ENCODE assay signal across 13 mouse cellular contexts in the genomic region with DNA sequence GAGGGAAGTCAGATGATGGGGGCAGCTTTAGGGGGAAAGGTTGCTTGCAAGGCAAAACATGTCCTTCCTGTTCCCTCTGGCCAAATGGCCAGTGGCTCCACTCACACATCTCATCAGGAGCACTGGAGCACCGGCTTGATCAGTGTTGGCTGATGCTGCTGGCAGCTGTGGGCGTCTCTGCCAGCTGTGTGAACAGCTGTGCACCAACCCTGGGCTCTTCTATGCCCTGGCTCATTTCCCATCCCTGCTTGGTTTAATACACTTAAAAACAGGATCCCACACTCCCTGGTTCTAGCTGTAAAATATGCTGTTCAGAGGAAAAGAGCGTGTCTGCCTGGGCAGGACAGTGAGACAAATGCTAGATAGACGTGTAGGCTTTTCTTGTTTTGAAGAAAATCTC.
DNase-seq lines count a peak whose midpoint lies in the region; ATAC-seq lines count a peak whose summit lies in the region.
"Had no signal": no experiment of that assay in that cellular context is flagged by ENCODE, and none has a peak within 500 bp of the region (broad histone marks: within the 10 kb centered on the region; RNA-seq: fewer than 3 reads in every experiment).

No protein-coding gene starts in this region.

- intact Hi-C loops in heart, postnatal 25 days (cut with DNase I) = no loop called here

- no peaks in the 10 kb centered on the region for H3K27me3 ChIP-seq in kidney, embryonic 16.5 days (ENCODE audit: insufficient read depth, low read length)
- H3K27me3 ChIP-seq in neural tube, embryonic 13.5 days = no peaks in the 10 kb centered on the region
- no peaks in the 10 kb centered on the region for H3K27me3 ChIP-seq in lung, embryonic 16.5 days (ENCODE audit: control insufficient read depth, insufficient read depth, low read depth, low read length)
- H3K27me3 ChIP-seq: embryonic facial prominence, embryonic 12.5 days had no signal

- H3K4me2 ChIP-seq in kidney, embryonic 16.5 days (replicated peaks; ENCODE audit: low read depth, low read length) = no peak overlapping the region
- H3K4me2 ChIP-seq in neural tube, embryonic 13.5 days = no peak overlapping the region
- no peak overlapping the region for H3K4me2 ChIP-seq in lung, embryonic 16.5 days (ENCODE audit: low read depth, low read length)
- H3K4me2 ChIP-seq: embryonic facial prominence, embryonic 12.5 days had no signal

- H3K27ac ChIP-seq in kidney, embryonic 16.5 days (ENCODE audit: low read length) = no peak overlapping the region
- H3K27ac ChIP-seq in neural tube, embryonic 13.5 days (replicated peaks) = peak overlapping the region; percentile 68
- H3K27ac ChIP-seq in lung, embryonic 16.5 days (ENCODE audit: low read length) = no peak overlapping the region
- H3K27ac ChIP-seq: embryonic facial prominence, embryonic 12.5 days had no signal

- no peak overlapping the region for H3K9ac ChIP-seq in kidney, embryonic 16.5 days (replicated peaks; ENCODE audit: low read length)
- no peak overlapping the region for H3K9ac ChIP-seq in neural tube, embryonic 13.5 days
- H3K9ac ChIP-seq in lung, embryonic 16.5 days (ENCODE audit: low read length) = no peak overlapping the region
- H3K9ac ChIP-seq: embryonic facial prominence, embryonic 12.5 days had no signal

- no peaks in the 10 kb centered on the region for H3K9me3 ChIP-seq in kidney, embryonic 16.5 days (ENCODE audit: low read length)
- H3K9me3 ChIP-seq in neural tube, embryonic 13.5 days = no peaks in the 10 kb centered on the region
- H3K9me3 ChIP-seq in lung, embryonic 16.5 days (ENCODE audit: control insufficient read depth, low read length) = no peaks in the 10 kb centered on the region
- H3K9me3 ChIP-seq: embryonic facial prominence, embryonic 12.5 days had no signal

- H3K36me3 ChIP-seq in kidney, embryonic 16.5 days (ENCODE audit: insufficient read depth, low read length) = no peaks in the 10 kb centered on the region
- no peaks in the 10 kb centered on the region for H3K36me3 ChIP-seq in neural tube, embryonic 13.5 days
- no peaks in the 10 kb centered on the region for H3K36me3 ChIP-seq in lung, embryonic 16.5 days (ENCODE audit: control insufficient read depth, insufficient read depth, low read length)
- H3K36me3 ChIP-seq: embryonic facial prominence, embryonic 12.5 days had no signal

- WGBS in kidney, embryonic 16.5 days = 45% methylated on average over 4 of the region's 4 CpGs
- 45% methylated on average over 4 of the region's 4 CpGs for WGBS in neural tube, embryonic 13.5 days
- 40% methylated on average over 4 of the region's 4 CpGs for WGBS in lung, embryonic 16.5 days

- H3K4me3 ChIP-seq in kidney, embryonic 16.5 days (ENCODE audit: low read length) = no peak overlapping the region
- H3K4me3 ChIP-seq in neural tube, embryonic 13.5 days = no peak overlapping the region
- no peak overlapping the region for H3K4me3 ChIP-seq in lung, embryonic 16.5 days (ENCODE audit: low read length)
- H3K4me3 ChIP-seq: embryonic facial prominence, embryonic 12.5 days had no signal

- peak; percentile 14 for DNase-seq in kidney, adult 9 months
- no peak for DNase-seq in neural tube, embryonic 10.5 days (ENCODE audit: extremely low spot score, low spot score)
- no peak for DNase-seq in heart, postnatal 25 days (ENCODE audit: low spot score)
- DNase-seq in thymus, postnatal 10 days (ENCODE audit: low spot score in 2 of 2) = no peak
- DNase-seq: cerebellum, postnatal 14 days; heart, postnatal 36 days; layer of hippocampus, adult 9-11 months; thymus, postnatal 4 days had no signal

- H3K4me1 ChIP-seq in kidney, embryonic 16.5 days (ENCODE audit: insufficient read depth, low read length) = 0 out of 2 replicates have a peak, but pooled peaks cover 3% of the 10 kb centered on the region
- H3K4me1 ChIP-seq in neural tube, embryonic 13.5 days (replicated peaks) = peaks cover 60% of the 10 kb centered on the region
- H3K4me1 ChIP-seq in lung, embryonic 16.5 days (replicated peaks; ENCODE audit: control insufficient read depth, insufficient read depth, low read length) = peaks cover 5% of the 10 kb centered on the region; the same call in 1 of the 2 replicates

- ATAC-seq in kidney, embryonic 16.5 days (ENCODE audit: low FRiP score, low TSS enrichment) = no peak
- ATAC-seq in neural tube, embryonic 13.5 days (ENCODE audit: low read depth) = 0 out of 2 replicates have a peak, but pooled peaks have one; percentile 48
- peak; percentile 47; the same call in 1 of the 2 replicates for ATAC-seq in lung, embryonic 16.5 days (ENCODE audit: low read depth)
- ATAC-seq: CD4-positive, CD25-positive, alpha-beta regulatory T cell, adult 4 months had no signal
